Mouse (Mus musculus) CH12F3 (cell line): ENCODE results near the gene Kcnk4.

ENCODE experiments used
- in situ Hi-C: fragments of 300-500 bp; cut with MboI; formaldehyde crosslinking; loops from 2 replicates; pipeline ENCODE4 v1.14.3; 2020; ENCODE audit warnings: low sequenced_read_pairs

Gene Kcnk4

GRCm38 (mm10) chr19:6934195-6934977, at the start of gene Kcnk4:
Kcnk4 (minus strand) TSS chr19:6934515.
- in situ Hi-C loops: no loop called here

- in situ Hi-C loops: no loop called here
Observed at GRCm38 (mm10) chr19:6983621-6984020, 49.3 kb upstream of the Kcnk4 start.

- in situ Hi-C loops: no loop called here
Observed at GRCm38 (mm10) chr19:6981465-6981864, 47.1 kb upstream of the Kcnk4 start.

- in situ Hi-C loops: no loop called here
Observed at GRCm38 (mm10) chr19:6980381-6981093, 46.2 kb upstream of the Kcnk4 start, which contains the start of gene Fkbp2. Fkbp2 (minus strand) TSS chr19:6980501.

- in situ Hi-C loops: no loop called here
Observed at GRCm38 (mm10) chr19:6979486-6980380, 45.4 kb upstream of the Kcnk4 start.

GRCm38 (mm10) chr19:6979001-6979479, 44.7 kb upstream of the Kcnk4 start:
- in situ Hi-C loops: no loop called here

GRCm38 (mm10) chr19:6978639-6978974, 44.3 kb upstream of the Kcnk4 start:
- in situ Hi-C loops: no loop called here

- in situ Hi-C loops: no loop called here
Observed at GRCm38 (mm10) chr19:6977759-6978638, 43.7 kb upstream of the Kcnk4 start.

GRCm38 (mm10) chr19:6975537-6976521, 41.5 kb upstream of the Kcnk4 start, which contains the start of gene Plcb3:
Plcb3 (minus strand) TSS chr19:6976470.
- in situ Hi-C loops: no loop called here

GRCm38 (mm10) chr19:6974211-6975205, 40.2 kb upstream of the Kcnk4 start, which contains the start of gene Ppp1r14b:
Ppp1r14b (plus strand) TSS chr19:6974968.
- in situ Hi-C loops: no loop called here

- in situ Hi-C loops: no loop called here
Observed at GRCm38 (mm10) chr19:6973581-6974190, 39.4 kb upstream of the Kcnk4 start.

GRCm38 (mm10) chr19:6972247-6972917, 38.1 kb upstream of the Kcnk4 start:
- in situ Hi-C loops: no loop called here

- in situ Hi-C loops: no loop called here
Observed at GRCm38 (mm10) chr19:6971644-6972043, 37.3 kb upstream of the Kcnk4 start.

- in situ Hi-C loops: no loop called here
Observed at GRCm38 (mm10) chr19:6970460-6971085, 36.3 kb upstream of the Kcnk4 start.

- in situ Hi-C loops: no loop called here
Observed at GRCm38 (mm10) chr19:6969665-6970381, 35.5 kb upstream of the Kcnk4 start.

GRCm38 (mm10) chr19:6969291-6969664, 35.0 kb upstream of the Kcnk4 start:
- in situ Hi-C loops: no loop called here
